Mouse (Mus musculus) forebrain, embryonic 14.5 days (tissue): Measurements from ENCODE around the gene Gnpat. TPM values are rescaled to one million over a fixed set of nuclear protein-coding genes. Genes with fewer than 3 reads are reported as not detected.

Experiments used
- ATAC-seq: fragments of 200-750 bp; cut with Nextera tagmentation; 2 replicates; pipeline ENCODE4 v1.8.0; 2017; ENCODE audit warnings: mild to moderate bottlenecking, moderate library complexity
- DNase-seq: peaks from one replicate; pipeline ENCODE4 v3.0.0-alpha.2; 2015; ENCODE audit warnings: low spot score
- H3K27ac ChIP-seq: fragments of 300-500 bp; sonication (generic); 2 replicates; pipeline ENCODE4 v1.5.1; 2014; ENCODE audit warnings: low read depth, mild to moderate bottlenecking, control low read depth, low read length, moderate library complexity
- H3K27me3 ChIP-seq: fragments of 300-500 bp; sonication (generic); replicated peaks from 2 replicates; pipeline ENCODE4 v1.6.1; 2014; ENCODE audit warnings: low read length, control low read depth, mixed read lengths; ENCODE audit not compliant: control insufficient read depth, insufficient read depth
- H3K36me3 ChIP-seq: fragments of 300-500 bp; sonication (generic); 2 replicates; pipeline ENCODE4 v1.6.1; 2014; ENCODE audit warnings: low read length, control low read depth; ENCODE audit not compliant: control insufficient read depth, insufficient read depth
- H3K4me1 ChIP-seq: fragments of 300-500 bp; sonication (generic); 2 replicates; pipeline ENCODE4 v1.6.1; 2014; ENCODE audit warnings: antibody characterized with exemption, low read length, control low read depth; ENCODE audit not compliant: control insufficient read depth, insufficient read depth
- H3K4me2 ChIP-seq: fragments of 300-500 bp; sonication (generic); 2 replicates; pipeline ENCODE4 v1.6.1; 2014; ENCODE audit warnings: mild to moderate bottlenecking, control low read depth, low read length
- H3K4me3 ChIP-seq: fragments of 300-500 bp; sonication (generic); 2 replicates; pipeline ENCODE4 v1.5.1; 2014; ENCODE audit warnings: low read depth, low read length, control low read depth
- H3K9ac ChIP-seq: fragments of 300-500 bp; sonication (generic); 2 replicates; pipeline ENCODE4 v1.6.1; 2014; ENCODE audit warnings: mild to moderate bottlenecking, low read length, control low read depth, moderate library complexity
- H3K9me3 ChIP-seq: fragments of 300-500 bp; sonication (generic); replicated peaks from 2 replicates; pipeline ENCODE4 v1.6.1; 2016; ENCODE audit warnings: low read length, control low read depth, mixed read lengths; ENCODE audit not compliant: control insufficient read depth
- WGBS: fragments of 180-500 bp; shearing (Covaris S2); extraction: QIAGEN DNeasy Blood & Tissue Kit; methylation state at CpG from one replicate; pipeline ENCODE4 v1.1.7; 2014; 5-methylcytosine and 5-hydroxymethylcytosine counted together
- polyA plus RNA-seq: library from polyadenylated mRNA; unstranded; fragments of >200 nt; fragmentation: Nextera tagmentation; extraction: Ambion mirVana; gene quantifications from 2 replicates; pipeline ENCODE4 v1.2.1, GENCODE M21; 2014

Gnpat gene
- polyA plus RNA-seq, 1 experiment from 2014 or later: 95.5 TPM

DNA sequence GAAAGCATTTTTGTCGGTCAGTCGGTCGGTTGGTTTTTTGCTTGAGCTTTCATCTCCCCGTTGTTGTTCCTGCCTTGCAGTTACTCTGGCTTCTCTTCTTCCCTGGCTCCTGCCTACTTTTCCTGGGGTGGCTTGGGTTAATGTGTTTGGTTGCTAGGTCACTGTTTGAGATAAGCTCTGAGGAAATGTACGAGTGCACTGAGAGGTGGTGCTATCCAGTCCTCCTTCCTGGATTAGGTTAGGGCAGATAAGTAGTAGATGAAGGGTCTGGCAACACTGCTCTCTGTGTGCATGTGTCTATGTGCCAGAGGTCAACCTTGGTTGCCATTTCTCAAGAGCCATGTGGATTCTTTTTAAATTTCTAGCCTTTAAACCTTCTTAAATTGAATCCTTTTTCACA is 9.9 kb downstream of the Gnpat start:
- H3K27me3 ChIP-seq: no peaks in the 10 kb centered on the region
- no peaks in the 10 kb centered on the region for H3K4me1 ChIP-seq
- DNase-seq (no peak), ATAC-seq (no peak)
- H3K27ac ChIP-seq: no peak overlapping the region
- no peak overlapping the region for H3K4me2 ChIP-seq
- peaks cover 70% of the 10 kb centered on the region for H3K36me3 ChIP-seq
- no peak overlapping the region for H3K9ac ChIP-seq
- no peaks in the 10 kb centered on the region for H3K9me3 ChIP-seq
- WGBS: 92% methylated on average over 5 of the region's 5 CpGs
- H3K4me3 ChIP-seq: no peak overlapping the region

DNA sequence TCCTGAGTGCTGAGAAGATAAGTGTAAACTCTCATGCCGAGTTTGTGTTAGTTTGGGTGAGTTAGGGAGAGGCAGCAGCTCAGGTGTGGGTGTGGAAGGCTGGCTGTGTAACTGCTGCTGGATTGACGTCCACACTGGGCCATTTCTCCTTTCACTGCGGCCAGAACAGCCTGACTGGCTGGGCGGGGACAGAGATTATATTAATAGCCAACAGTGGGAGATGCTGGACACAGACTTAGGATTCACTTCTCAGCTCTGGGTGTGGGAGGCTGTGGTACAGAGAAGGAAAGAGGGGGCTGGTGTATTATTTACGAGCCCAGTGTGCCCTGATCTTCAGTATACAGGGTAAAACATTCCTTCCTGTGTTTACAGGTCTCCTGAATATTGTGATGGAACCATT is 15.3 kb downstream of the Gnpat start:
- no peak overlapping the region for H3K27ac ChIP-seq
- H3K4me2 ChIP-seq: no peak overlapping the region
- peaks cover 92% of the 10 kb centered on the region for H3K36me3 ChIP-seq
- H3K4me3 ChIP-seq: no peak overlapping the region
- H3K9me3 ChIP-seq: no peaks in the 10 kb centered on the region
- ATAC-seq (no peak), DNase-seq (no peak)
- 94% methylated on average over 5 of the region's 5 CpGs for WGBS
- no peak overlapping the region for H3K9ac ChIP-seq
- H3K27me3 ChIP-seq: no peaks in the 10 kb centered on the region
- H3K4me1 ChIP-seq: no peaks in the 10 kb centered on the region

DNA sequence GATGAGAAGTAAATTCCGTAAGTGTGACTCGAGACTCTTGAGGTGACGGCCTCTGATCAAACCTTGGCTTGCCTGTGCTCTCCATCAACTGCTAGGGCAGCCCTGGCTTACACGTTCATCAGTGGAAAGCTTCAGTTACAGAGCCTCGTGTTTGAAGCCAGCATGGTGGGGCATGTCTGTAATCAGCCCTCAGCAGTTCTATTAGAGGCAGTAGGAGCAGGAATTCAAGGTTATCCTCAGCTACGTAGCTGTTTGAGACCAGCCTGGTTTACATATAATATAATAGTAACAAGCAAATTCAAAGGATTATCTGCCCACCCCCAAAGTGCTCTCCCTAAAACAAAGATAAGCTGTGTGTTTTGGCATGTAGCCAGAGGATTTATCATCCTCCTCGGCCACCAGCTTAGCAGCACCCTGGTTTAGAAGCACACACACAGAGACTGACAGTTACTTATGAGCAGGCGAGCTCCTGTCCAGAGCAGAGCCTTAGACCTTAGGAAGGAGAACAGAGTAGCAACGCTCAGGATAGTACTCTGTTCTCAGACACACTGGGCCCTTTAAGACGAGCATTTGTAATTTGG is 16.2 kb downstream of the Gnpat start:
- Histone ChIP-seq H3K9ac (no peak overlapping the region), H3K4me3 (no peak overlapping the region), H3K36me3 (peaks cover 92% of the 10 kb centered on the region), H3K9me3 (no peaks in the 10 kb centered on the region), H3K4me2 (no peak overlapping the region), H3K27me3 (no peaks in the 10 kb centered on the region), H3K4me1 (no peaks in the 10 kb centered on the region), H3K27ac (no peak overlapping the region)
- WGBS: 84% methylated on average over 10 of the region's 10 CpGs
- ATAC-seq (no peak), DNase-seq (no peak)

DNA sequence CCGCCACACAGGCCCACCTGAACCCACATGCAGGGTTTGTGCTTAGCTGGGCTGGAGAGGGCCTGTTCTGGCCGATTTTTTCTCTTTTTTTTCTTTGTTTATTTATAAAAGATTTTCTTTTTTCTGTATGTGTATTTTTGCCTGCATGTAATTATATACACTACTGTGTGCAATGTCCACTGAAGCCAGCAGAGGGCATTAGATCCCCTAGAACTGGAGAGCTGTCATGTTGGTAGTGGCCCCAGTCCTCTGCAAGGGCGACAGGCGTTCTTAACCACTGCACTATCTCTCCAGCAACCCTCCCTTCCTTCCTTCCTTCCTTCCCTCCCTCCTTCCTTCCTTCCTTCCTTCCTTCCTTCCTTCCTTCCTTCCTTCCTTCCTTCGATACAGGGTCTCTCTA is 25.6 kb downstream of the Gnpat start:
- Histone ChIP-seq H3K27ac (no peak overlapping the region), H3K36me3 (peaks cover 93% of the 10 kb centered on the region), H3K9me3 (no peaks in the 10 kb centered on the region), H3K9ac (no peak overlapping the region), H3K27me3 (no peaks in the 10 kb centered on the region), H3K4me3 (no peak overlapping the region), H3K4me1 (no peaks in the 10 kb centered on the region), H3K4me2 (no peak overlapping the region)
- 97% methylated on average over 5 of the region's 5 CpGs for WGBS
- no peak for ATAC-seq
- no peak for DNase-seq

DNA sequence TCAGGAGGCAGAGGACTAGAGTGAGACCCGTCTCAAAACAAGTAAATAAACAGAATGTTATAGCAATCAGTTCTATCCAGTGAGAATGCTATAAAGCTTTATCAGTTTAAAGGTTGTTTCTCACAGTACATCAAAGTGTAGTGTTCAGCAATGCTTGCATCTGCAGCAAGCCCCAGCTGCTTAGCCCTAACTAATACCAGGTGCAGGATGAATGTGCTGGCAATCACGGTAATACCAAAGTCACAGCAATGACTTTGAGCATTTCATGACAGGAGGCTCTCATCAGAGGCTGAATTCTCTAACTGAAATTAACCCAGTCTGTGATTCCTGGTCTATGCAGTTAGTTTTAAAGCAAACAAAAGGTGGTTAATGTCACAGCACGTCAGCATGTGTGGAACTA is 29.8 kb downstream of the Gnpat start:
- Histone ChIP-seq H3K36me3 (peaks cover 71% of the 10 kb centered on the region), H3K9me3 (no peaks in the 10 kb centered on the region), H3K4me1 (peaks cover 9% of the 10 kb centered on the region), H3K4me3 (no peak overlapping the region), H3K27me3 (no peaks in the 10 kb centered on the region), H3K27ac (no peak overlapping the region), H3K9ac (no peak overlapping the region), H3K4me2 (no peak overlapping the region)
- 66% methylated on average over 3 of the region's 3 CpGs for WGBS
- DNase-seq (no peak), ATAC-seq (no peak)

DNA sequence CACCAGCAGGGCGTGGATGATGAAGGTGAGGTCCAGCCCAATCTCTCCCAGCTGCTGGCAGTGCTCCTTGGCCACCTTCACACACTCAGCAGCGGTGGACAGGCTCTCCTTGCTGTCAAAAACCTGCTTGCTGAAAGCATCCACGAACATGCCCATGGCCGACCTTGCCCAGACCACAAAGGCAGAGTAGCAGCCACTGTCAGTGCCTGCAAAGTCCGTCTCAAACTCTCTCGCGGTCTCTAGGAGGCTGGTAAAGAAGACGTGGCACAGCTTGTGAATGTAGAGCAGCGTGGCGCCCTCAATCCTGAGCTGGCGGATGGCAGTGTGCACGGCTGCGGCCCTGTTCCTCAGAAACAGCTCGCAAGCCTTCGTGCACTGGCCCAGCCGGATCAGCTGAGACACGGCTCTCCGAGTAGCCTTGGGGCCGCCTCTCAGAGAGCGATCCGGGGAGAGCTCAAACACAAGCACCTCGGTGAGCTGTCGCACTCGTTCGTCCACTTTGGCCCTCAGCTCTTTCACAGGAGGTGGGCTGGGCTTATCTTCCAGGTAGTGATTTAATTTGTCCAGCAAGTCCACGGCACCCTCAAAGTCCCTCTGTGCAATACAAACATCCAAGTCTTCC is 33.3 kb downstream of the Gnpat start:
- WGBS: 85% methylated on average over 26 of the region's 26 CpGs
- Histone ChIP-seq H3K27ac (no peak overlapping the region), H3K36me3 (peaks cover 53% of the 10 kb centered on the region), H3K9ac (peak overlapping the region; percentile 79), H3K27me3 (no peaks in the 10 kb centered on the region), H3K9me3 (no peaks in the 10 kb centered on the region), H3K4me2 (peak overlapping the region; percentile 96), H3K4me1 (peaks cover 16% of the 10 kb centered on the region), H3K4me3 (peak overlapping the region; percentile 93)
- no peak for ATAC-seq
- no peak for DNase-seq

DNA sequence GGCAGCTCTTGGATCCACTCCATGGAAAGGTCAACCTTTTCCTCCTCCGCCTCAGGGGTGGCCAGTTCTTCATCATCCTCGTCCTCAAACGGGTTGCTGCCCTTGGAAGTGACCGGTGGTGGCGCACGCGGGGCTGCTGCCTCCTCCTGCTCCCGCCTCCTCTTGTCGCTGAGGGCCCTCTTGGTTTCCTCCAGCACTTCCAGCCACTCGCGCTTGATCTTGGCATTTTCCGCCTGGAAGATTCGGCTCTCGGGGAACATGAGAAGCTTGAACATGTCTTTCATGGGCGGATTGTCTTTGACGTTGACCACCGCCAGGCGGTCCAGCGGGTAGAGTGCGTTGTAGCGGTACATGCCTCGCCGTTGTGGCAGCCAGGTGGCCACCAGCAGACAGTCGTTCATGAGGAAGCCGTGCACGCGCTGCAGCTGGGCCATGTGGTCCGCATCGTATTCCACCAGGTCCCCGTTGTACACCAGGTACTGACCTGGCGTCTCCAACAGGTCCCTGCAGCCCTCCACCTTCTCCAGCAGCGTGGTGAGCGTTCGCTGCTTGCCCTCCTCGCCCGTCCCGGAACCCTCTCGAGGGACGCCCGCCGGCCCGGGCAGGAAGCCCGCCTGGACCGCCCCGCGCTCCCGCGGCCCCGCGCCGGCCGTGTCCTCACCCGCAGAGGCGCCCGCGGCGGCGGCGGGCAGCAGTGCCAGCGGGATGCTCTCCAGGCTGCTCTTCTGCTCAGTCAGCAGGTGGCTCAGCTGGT is 34.0 kb downstream of the Gnpat start:
- Histone ChIP-seq H3K36me3 (peaks cover 51% of the 10 kb centered on the region), H3K4me1 (peaks cover 16% of the 10 kb centered on the region)

DNA sequence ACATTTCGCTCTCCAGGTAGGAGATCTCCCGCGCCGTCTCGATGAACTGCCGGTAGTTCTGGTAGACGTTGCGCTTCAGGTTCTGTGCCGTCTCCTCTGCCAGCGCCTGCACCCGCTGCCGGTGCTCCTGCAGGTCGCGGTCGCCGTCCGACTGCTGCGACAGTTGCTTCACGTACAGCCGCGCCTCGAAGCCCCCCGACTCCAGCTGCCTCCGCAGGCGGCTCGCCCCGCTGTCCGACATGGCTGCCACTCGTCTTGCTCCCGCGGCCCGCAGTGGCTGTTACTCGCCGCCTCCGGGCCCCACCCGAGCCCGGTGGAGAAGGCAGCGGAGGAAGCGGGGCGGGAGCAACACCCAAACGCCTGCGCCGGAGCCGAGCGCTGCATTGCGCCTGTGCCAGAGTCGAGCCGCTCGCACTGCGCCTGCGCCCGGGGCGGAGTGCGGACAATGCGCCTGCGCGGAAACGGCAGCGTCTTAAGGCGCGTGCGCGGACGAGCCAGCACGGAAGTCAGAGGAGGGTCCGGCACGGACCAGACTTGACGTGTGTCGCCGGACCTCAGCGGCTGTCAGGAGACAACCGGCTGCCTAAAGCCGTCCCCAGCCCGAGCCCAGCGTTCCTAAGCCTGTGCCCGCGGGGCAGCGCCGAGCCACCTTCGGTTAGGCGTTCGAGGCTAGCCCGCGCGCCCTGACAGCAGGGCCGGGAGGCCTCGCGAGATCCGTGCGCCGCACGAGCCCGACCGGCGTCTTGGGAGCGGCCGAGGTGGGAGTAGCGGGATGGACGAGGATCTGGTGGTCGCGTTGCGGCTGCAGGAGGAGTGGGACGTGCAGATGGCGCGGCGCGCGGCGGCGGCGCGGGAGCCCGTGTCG is 34.8 kb downstream of the Gnpat start, which contains the start of the genes Exoc8 and Sprtn:
Gene Exoc8, minus strand, starts transcription at position 320 of the 865 bp plus-strand sequence.
Gene Sprtn, plus strand, starts transcription at position 501 of the 865 bp plus-strand sequence.
- peak; percentile 91 for ATAC-seq
- H3K9me3 ChIP-seq: no peaks in the 10 kb centered on the region
- peak; percentile 97 for DNase-seq
- H3K4me3 ChIP-seq: peak within 1 kb of the TSS; percentile 93
- H3K27me3 ChIP-seq: no peaks in the 10 kb centered on the region
- WGBS: under 1% methylated on average over 112 of the region's 114 CpGs
- peaks cover 16% of the 10 kb centered on the region for H3K4me1 ChIP-seq
- H3K36me3 ChIP-seq: peaks cover 57% of the 10 kb centered on the region
- H3K27ac ChIP-seq: peak within 1 kb of the TSS; percentile 79
- peak within 1 kb of the TSS; percentile 79 for H3K9ac ChIP-seq
- H3K4me2 ChIP-seq: peak within 1 kb of the TSS; percentile 96

More for the DNA sequence above, 34.0 kb downstream of the Gnpat start:
- Histone ChIP-seq H3K27me3 (no peaks in the 10 kb centered on the region), H3K27ac (peak overlapping the region; percentile 79), H3K9me3 (no peaks in the 10 kb centered on the region), H3K4me3 (peak overlapping the region; percentile 93), H3K9ac (peak overlapping the region; percentile 79), H3K4me2 (peak overlapping the region; percentile 96)
- DNase-seq (peak; percentile 64), ATAC-seq (peak; percentile 38)
- WGBS: under 1% methylated on average over 60 of the region's 60 CpGs
